Mouse (Mus musculus) megakaryocyte, embryonic 14.5 days (primary cell): Measurements from ENCODE around the gene Rab5if.

Experiments
- FLI1 ChIP-seq: IDR thresholded peaks from 2 replicates; pipeline ENCODE4 v1.6.1; 2012; ENCODE audit warnings: low read length, inconsistent platforms, mixed read lengths
- GATA1 ChIP-seq: IDR thresholded peaks from 3 replicates; pipeline ENCODE4 v1.6.1; 2012; ENCODE audit warnings: mixed read lengths, low read length, inconsistent platforms, borderline replicate concordance

DNA sequence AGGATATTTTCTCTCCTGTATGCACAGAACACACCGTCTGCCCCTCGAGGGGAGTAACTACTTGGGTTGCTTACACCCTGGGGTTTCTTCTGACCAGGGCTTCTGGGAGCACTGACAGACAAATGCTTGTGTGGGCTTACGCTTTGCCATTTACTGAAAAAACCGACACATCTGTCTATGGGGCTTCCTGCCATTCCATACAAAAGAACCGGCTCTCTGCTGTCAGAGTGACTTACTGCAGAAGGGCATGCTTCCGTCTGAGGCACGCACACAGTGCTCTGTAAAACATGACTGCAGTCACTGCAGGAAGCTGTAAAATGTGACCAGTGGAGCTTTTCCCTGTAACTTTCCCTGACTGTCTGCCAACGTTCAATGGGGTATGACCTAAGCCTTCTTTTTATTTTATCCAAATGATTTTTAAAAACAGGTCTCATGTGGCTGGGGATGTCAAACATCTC, 48.6 kb upstream of the Rab5if start:
- TF ChIP-seq GATA1 = no peak
- no peak for TF ChIP-seq FLI1
